Mouse (Mus musculus): Measurements from ENCODE around the gene Sumo2.
A peak's percentile ranks its signal among the peaks of the same experiment; 100 is the strongest.
"Not testable (repeated sequence)": the region's sequence is repeated elsewhere in the genome, so short reads cannot be mapped to it uniquely, and the experiment has no call there.

Gene Sumo2

GRCm38 (mm10) chr11:115483726-115484125 lies 52.4 kb downstream of the Sumo2 start:
- peak; percentile 78 to 93 for DNase-seq (ENCODE audit: low spot score in 2 of 2)

- no peak for DNase-seq (ENCODE audit: low spot score in 2 of 2)
Measured at GRCm38 (mm10) chr11:115483278-115483677, 52.8 kb downstream of the Sumo2 start.

- DNase-seq (ENCODE audit: low spot score in 2 of 2), result no peak
Measured at GRCm38 (mm10) chr11:115481553-115482259, 54.4 kb downstream of the Sumo2 start.

- no peak for DNase-seq (ENCODE audit: low spot score in 2 of 2)
Measured at GRCm38 (mm10) chr11:115478296-115478938, 57.7 kb downstream of the Sumo2 start.

- DNase-seq (ENCODE audit: low spot score in 2 of 2), result not testable (repeated sequence)
Measured at GRCm38 (mm10) chr11:115477388-115477787, 58.7 kb downstream of the Sumo2 start.

- not testable (repeated sequence) for DNase-seq (ENCODE audit: low spot score in 2 of 2)
Measured at GRCm38 (mm10) chr11:115476630-115477029, 59.4 kb downstream of the Sumo2 start.

- DNase-seq (ENCODE audit: low spot score in 2 of 2), result peak in 1 of 2 experiments; percentile 27
Measured at GRCm38 (mm10) chr11:115475758-115476237, 60.3 kb downstream of the Sumo2 start.

- peak; percentile 92 to 95 for DNase-seq (ENCODE audit: low spot score in 2 of 2)
Measured at GRCm38 (mm10) chr11:115475025-115475757, 60.9 kb downstream of the Sumo2 start, which contains the start of gene Armc7. TSS of gene Armc7 (plus strand) at chr11:115475667.

GRCm38 (mm10) chr11:115473626-115474275 lies 62.3 kb downstream of the Sumo2 start:
- DNase-seq (ENCODE audit: low spot score in 2 of 2), result peak; percentile 94 to 98

All from spleen, postnatal 4 days (tissue).